Mouse (Mus musculus): ENCODE results near the gene Ptpn14.

Gene Ptpn14

GRCm38 (mm10) chr1:189867034-189867433 lies 139.0 kb downstream of the Ptpn14 start:
- DNase-seq (ENCODE audit: low spot score): no peak

GRCm38 (mm10) chr1:189867497-189867896 lies 139.4 kb downstream of the Ptpn14 start:
- DNase-seq (ENCODE audit: low spot score): no peak

GRCm38 (mm10) chr1:189868036-189868435 lies 140.0 kb downstream of the Ptpn14 start:
- DNase-seq (ENCODE audit: low spot score): no peak

GRCm38 (mm10) chr1:189869651-189870270 lies 141.7 kb downstream of the Ptpn14 start:
- no peak for DNase-seq (ENCODE audit: low spot score)

GRCm38 (mm10) chr1:189870539-189870938 lies 142.5 kb downstream of the Ptpn14 start:
- no peak for DNase-seq (ENCODE audit: low spot score)

- no peak for DNase-seq (ENCODE audit: low spot score)
Measured at GRCm38 (mm10) chr1:189871625-189872024, 143.6 kb downstream of the Ptpn14 start.

GRCm38 (mm10) chr1:189872050-189872449 lies 144.0 kb downstream of the Ptpn14 start:
- no peak for DNase-seq (ENCODE audit: low spot score)

GRCm38 (mm10) chr1:189873591-189873990 lies 145.5 kb downstream of the Ptpn14 start:
- DNase-seq (ENCODE audit: low spot score): no peak

- no peak for DNase-seq (ENCODE audit: low spot score)
Measured at GRCm38 (mm10) chr1:189875439-189875861, 147.4 kb downstream of the Ptpn14 start.

GRCm38 (mm10) chr1:189876162-189876561 lies 148.1 kb downstream of the Ptpn14 start:
- DNase-seq (ENCODE audit: low spot score): no peak

- no peak for DNase-seq (ENCODE audit: low spot score)
Measured at GRCm38 (mm10) chr1:189879212-189879611, 151.1 kb downstream of the Ptpn14 start.

- DNase-seq (ENCODE audit: low spot score): no peak
Measured at GRCm38 (mm10) chr1:189879965-189880364, 151.9 kb downstream of the Ptpn14 start.

GRCm38 (mm10) chr1:189880745-189881144 lies 152.7 kb downstream of the Ptpn14 start:
- DNase-seq (ENCODE audit: low spot score): no peak

- no peak for DNase-seq (ENCODE audit: low spot score)
Measured at GRCm38 (mm10) chr1:189882886-189883285, 154.8 kb downstream of the Ptpn14 start.

- no peak for DNase-seq (ENCODE audit: low spot score)
Measured at GRCm38 (mm10) chr1:189883531-189884170, 155.6 kb downstream of the Ptpn14 start.

GRCm38 (mm10) chr1:189884951-189885350 lies 156.9 kb downstream of the Ptpn14 start:
- no peak for DNase-seq (ENCODE audit: low spot score)

GRCm38 (mm10) chr1:189885975-189886374 lies 157.9 kb downstream of the Ptpn14 start:
- no peak for DNase-seq (ENCODE audit: low spot score)

GRCm38 (mm10) chr1:189887518-189887917 lies 159.4 kb downstream of the Ptpn14 start:
- no peak for DNase-seq (ENCODE audit: low spot score)

GRCm38 (mm10) chr1:189888749-189889148 lies 160.7 kb downstream of the Ptpn14 start:
- DNase-seq (ENCODE audit: low spot score): no peak

GRCm38 (mm10) chr1:189894191-189894590 lies 166.1 kb downstream of the Ptpn14 start:
- no peak for DNase-seq (ENCODE audit: low spot score)

GRCm38 (mm10) chr1:189897861-189898260 lies 169.8 kb downstream of the Ptpn14 start:
- no peak for DNase-seq (ENCODE audit: low spot score)

- no peak for DNase-seq (ENCODE audit: low spot score)
Measured at GRCm38 (mm10) chr1:189898708-189899107, 170.6 kb downstream of the Ptpn14 start.

- DNase-seq (ENCODE audit: low spot score): no peak
Measured at GRCm38 (mm10) chr1:189899526-189899925, 171.5 kb downstream of the Ptpn14 start.

- DNase-seq (ENCODE audit: low spot score): no peak
Measured at GRCm38 (mm10) chr1:189902413-189902812, 174.3 kb downstream of the Ptpn14 start.
